Mouse (Mus musculus): Measurements from ENCODE around the gene Tmem159.

DNA sequence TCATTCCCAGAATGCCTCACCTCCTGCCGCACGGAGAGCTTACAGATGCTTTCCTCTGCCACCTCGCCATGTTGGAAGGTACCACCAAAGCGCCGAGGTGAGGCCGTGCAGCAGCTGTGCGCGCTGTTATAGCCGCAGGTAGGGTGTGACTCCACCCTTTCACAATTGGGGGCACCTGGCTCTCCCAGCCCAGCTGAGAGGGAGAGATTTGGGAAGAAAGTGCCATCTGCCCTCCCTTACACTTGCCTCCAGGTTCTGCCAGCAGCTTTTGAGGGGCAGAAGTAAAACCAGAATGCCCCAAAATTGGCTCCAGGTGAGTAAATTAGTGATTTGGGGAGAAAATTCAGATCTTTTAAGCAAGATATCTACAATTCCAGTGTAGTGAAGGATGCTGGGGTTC, 43.0 kb downstream of the Tmem159 start, which contains the start of gene Zp2:
- TF ChIP-seq TAL1 (IDR thresholded peaks at IDR 0.05; ENCODE audit: low read length) (no peak), GATA1 (IDR thresholded peaks at IDR 0.05; ENCODE audit: low read length) (no peak)
